Mouse (Mus musculus) thymus, postnatal 25 days (tissue): ENCODE measurements at regions not wholly inside any gene's neighbourhood (a gene's known extent, or its start where the extent isn't known, plus 50 kb on each side); places are given as distances from the start of the nearest gene placed in this dataset.

Source experiments
- DNase-seq: peaks from one replicate; pipeline ENCODE4 v3.0.0; 2022

- no peak for DNase-seq
Measured at GRCm38 (mm10) chr1:91742914-91743313, 58.3 kb upstream of the Twist2 start.

GRCm38 (mm10) chr1:91744076-91744475 lies 57.2 kb upstream of the Twist2 start:
- DNase-seq, result no peak

- DNase-seq, result no peak
Measured at GRCm38 (mm10) chr1:91744701-91745100, 56.6 kb upstream of the Twist2 start.

GRCm38 (mm10) chr1:91747583-91747982 lies 53.7 kb upstream of the Twist2 start:
- DNase-seq, result no peak
